ENCODE assay signal across 8 mouse cellular contexts in the genomic region with DNA sequence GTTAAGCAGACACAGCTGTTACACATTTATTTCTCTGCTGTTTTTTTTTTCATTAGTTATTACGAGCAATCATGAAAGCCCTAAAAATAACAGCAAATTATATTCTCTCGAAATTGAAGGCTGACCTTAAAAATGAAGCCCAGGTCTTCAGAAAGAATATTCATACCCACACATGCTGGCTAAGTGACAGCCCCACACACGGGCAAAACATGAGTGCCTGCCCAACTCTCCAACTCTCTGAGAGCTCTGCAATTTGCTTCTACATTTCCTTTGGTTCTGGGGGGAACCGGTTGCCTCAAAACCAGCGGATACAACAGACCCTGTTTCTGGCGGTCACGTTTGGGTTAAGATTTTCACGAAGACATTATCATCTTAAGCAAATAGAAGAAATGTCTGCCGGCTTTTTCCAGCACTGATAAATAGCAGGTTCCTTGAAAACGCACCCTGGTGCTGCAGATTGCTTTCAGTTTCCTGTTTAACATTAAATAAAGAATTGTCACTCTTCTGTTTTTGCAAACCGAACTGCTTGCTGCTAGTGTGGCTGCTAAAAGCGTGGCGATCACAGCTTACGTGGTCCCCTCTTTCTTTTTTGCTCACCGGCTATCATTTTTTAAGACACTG.
A peak's percentile ranks its signal among the peaks of the same experiment; 100 is the strongest.
DNase-seq lines count a peak whose midpoint lies in the region; ATAC-seq and TF ChIP-seq lines count a peak whose summit lies in the region.

No protein-coding gene starts in this region.

- DNase-seq in left cerebral cortex, adult 2 months (ENCODE audit: extremely low spot score in 1 of 2, low spot score in 2 of 2): no peak
- DNase-seq in left cerebral cortex, adult 8-10 months (ENCODE audit: low spot score in 2 of 2): no peak
- no peak for DNase-seq in adrenal gland, adult 8-10 months
- no peak for DNase-seq in gastrocnemius, postnatal 4 days (ENCODE audit: low spot score in 2 of 2)
- DNase-seq in cerebellum, postnatal 36 days: no peak

- peak; percentile 52 for ATAC-seq in activated CD4-positive, CD25-positive, alpha-beta regulatory T cell, adult 4 months
- ATAC-seq in heart, embryonic 16.5 days (replicated peaks; ENCODE audit: extremely low read depth, insufficient read depth, low FRiP score): no peak
- ATAC-seq in neural tube, embryonic 13.5 days (ENCODE audit: low read depth): no peak

- H3K27me3 ChIP-seq in heart, embryonic 16.5 days (ENCODE audit: control insufficient read depth, insufficient read depth, low read length): no peaks in the 10 kb centered on the region
- no peaks in the 10 kb centered on the region for H3K27me3 ChIP-seq in neural tube, embryonic 13.5 days

- H3K36me3 ChIP-seq in heart, embryonic 16.5 days (ENCODE audit: control insufficient read depth, insufficient read depth): no peaks in the 10 kb centered on the region; the same call in 1 of the 2 replicates
- H3K36me3 ChIP-seq in neural tube, embryonic 13.5 days: no peaks in the 10 kb centered on the region

- H3K4me3 ChIP-seq in left cerebral cortex, adult 2 months: peak overlapping the region; percentile 41
- peak overlapping the region; percentile 23 for H3K4me3 ChIP-seq in heart, embryonic 16.5 days (ENCODE audit: low read length)
- no peak overlapping the region for H3K4me3 ChIP-seq in neural tube, embryonic 13.5 days

- H3K4me1 ChIP-seq in heart, embryonic 16.5 days (ENCODE audit: control insufficient read depth, insufficient read depth, low read length): peaks cover 7% of the 10 kb centered on the region
- peaks cover 24% of the 10 kb centered on the region for H3K4me1 ChIP-seq in neural tube, embryonic 13.5 days (replicated peaks)

- peak overlapping the region; percentile 36; the same call in 1 of the 2 replicates for H3K27ac ChIP-seq in left cerebral cortex, adult 2 months
- peak overlapping the region; percentile 56; the same call in 1 of the 2 replicates for H3K27ac ChIP-seq in heart, embryonic 16.5 days (ENCODE audit: low read length)
- 0 out of 2 replicates have a peak overlapping the region, but pooled peaks have one; percentile 4 for H3K27ac ChIP-seq in neural tube, embryonic 13.5 days (replicated peaks)

- intact Hi-C loops in left cerebral cortex, adult 2 months (cut with DNase I): no loop called here

- 44% methylated on average over 15 of the region's 15 CpGs for WGBS in heart, embryonic 16.5 days
- WGBS in neural tube, embryonic 13.5 days: 65% methylated on average over 15 of the region's 15 CpGs

- H3K4me2 ChIP-seq in heart, embryonic 16.5 days (ENCODE audit: low read depth, low read length): peak overlapping the region; percentile 58
- peak overlapping the region; percentile 2; the same call in 1 of the 2 replicates for H3K4me2 ChIP-seq in neural tube, embryonic 13.5 days

- 0 out of 2 replicates have a peak overlapping the region, but pooled peaks have one; percentile 3 for H3K9ac ChIP-seq in heart, embryonic 16.5 days (ENCODE audit: low read length)
- no peak overlapping the region for H3K9ac ChIP-seq in neural tube, embryonic 13.5 days

- TF ChIP-seq CTCF in left cerebral cortex, adult 2 months (IDR thresholded peaks at IDR 0.05): no peak

- peaks cover 4% of the 10 kb centered on the region; the same call in 1 of the 2 replicates for H3K9me3 ChIP-seq in heart, embryonic 16.5 days (replicated peaks; ENCODE audit: control insufficient read depth, low read length)
- no peaks in the 10 kb centered on the region for H3K9me3 ChIP-seq in neural tube, embryonic 13.5 days

Comparison
In these comparisons a context has a peak if more than half of its experiments do, and no peak if none do; other contexts are left out.
1. H3K27ac ChIP-seq: peak in every context shown above with its lines; median percentile 56 in heart, embryonic 16.5 days; 36 in left cerebral cortex, adult 2 months; 4 in neural tube, embryonic 13.5 days.